In genomic region chr13:64050895-64051294, GRCm38 (mm10) we compare ENCODE assay signal across 11 mouse cellular contexts. TPM values are rescaled to one million over a fixed set of nuclear protein-coding genes. Genes with fewer than 3 reads are reported as not detected.
A peak's percentile ranks its signal among the peaks of the same experiment; 100 is the strongest.
DNase-seq lines count a peak whose midpoint lies in the region; ATAC-seq and TF ChIP-seq lines count a peak whose summit lies in the region.
"Had no signal": no experiment of that assay in that cellular context is flagged by ENCODE, and none has a peak within 500 bp of the region (broad histone marks: within the 10 kb centered on the region; RNA-seq: fewer than 3 reads in every experiment).

No protein-coding gene starts in this region.

- TF ChIP-seq CTCF in hindbrain, postnatal 0 days (IDR thresholded peaks at IDR 0.05; ENCODE audit: low read depth), result peak; percentile 38
- TF ChIP-seq CTCF in Patski (IDR thresholded peaks at IDR 0.05), result peak; percentile 58

- POLR2A ChIA-PET in Patski (lab: Charles Lee), result no interaction called here

- CTCF ChIA-PET in Patski (lab: Charles Lee), result interaction anchor here (1.1 to 1.3 kb wide), 3 partner anchors 14 to 33 kb away, joined by 3 to 4 read pairs (median 3); no protein-coding TSS in a partner anchor

- in situ Hi-C loops in Patski (cut with MboI; ENCODE audit: low pct_unique_long_range_greater_than_20kb), result no loop called here

- no peaks in the 10 kb centered on the region for H3K36me3 ChIP-seq in hindbrain, postnatal 0 days (ENCODE audit: insufficient read depth, low read length)
- no peaks in the 10 kb centered on the region for H3K36me3 ChIP-seq in hindbrain, embryonic 10.5 days
- H3K36me3 ChIP-seq: hindbrain, embryonic 13.5 days; limb, embryonic 13.5 days had no signal

- WGBS in hindbrain, postnatal 0 days, result 69% methylated on average over 4 of the region's 4 CpGs
- 64% methylated on average over 4 of the region's 4 CpGs for WGBS in hindbrain, embryonic 10.5 days

- ATAC-seq in hindbrain, postnatal 0 days, result no peak
- ATAC-seq in Patski, result no peak

- H3K27me3 ChIP-seq in hindbrain, postnatal 0 days (ENCODE audit: insufficient read depth, low read length), result no peaks in the 10 kb centered on the region
- H3K27me3 ChIP-seq in hindbrain, embryonic 10.5 days (ENCODE audit: insufficient read depth, poor library complexity, severe bottlenecking), result no peaks in the 10 kb centered on the region
- no peaks in the 10 kb centered on the region for H3K27me3 ChIP-seq in Patski
- H3K27me3 ChIP-seq: hindbrain, embryonic 13.5 days; limb, embryonic 13.5 days had no signal

- H3K4me1 ChIP-seq in hindbrain, postnatal 0 days (ENCODE audit: insufficient read depth, low read length), result no peaks in the 10 kb centered on the region
- no peaks in the 10 kb centered on the region; the same call in 1 of the 2 replicates for H3K4me1 ChIP-seq in hindbrain, embryonic 10.5 days (replicated peaks)
- H3K4me1 ChIP-seq: hindbrain, embryonic 13.5 days; limb, embryonic 13.5 days had no signal

- no peak overlapping the region for H3K27ac ChIP-seq in hindbrain, postnatal 0 days
- no peak overlapping the region for H3K27ac ChIP-seq in hindbrain, embryonic 10.5 days
- H3K27ac ChIP-seq: hindbrain, embryonic 13.5 days; limb, embryonic 13.5 days had no signal

- no peak overlapping the region for H3K4me2 ChIP-seq in hindbrain, postnatal 0 days (ENCODE audit: low read depth, low read length)
- H3K4me2 ChIP-seq: hindbrain, embryonic 13.5 days; limb, embryonic 13.5 days had no signal

- no peak overlapping the region for H3K9ac ChIP-seq in hindbrain, postnatal 0 days (replicated peaks; ENCODE audit: low read length)
- H3K9ac ChIP-seq: hindbrain, embryonic 13.5 days; limb, embryonic 13.5 days had no signal

- DNase-seq in hindbrain, postnatal 0 days (ENCODE audit: low spot score), result peak; percentile 23
- no peak for DNase-seq in hindbrain, embryonic 10.5 days (ENCODE audit: low spot score)
- DNase-seq in A20 (ENCODE audit: low read depth, low spot score), result peak; percentile 48
- no peak for DNase-seq in Patski (ENCODE audit: low read depth, low spot score)
- peak; percentile 32 for DNase-seq in kidney, postnatal 14 days
- DNase-seq in Muller cell, postnatal 12 days (ENCODE audit: inconsistent ontology term), result no peak
- DNase-seq in MN1 (ENCODE audit: low spot score), result no peak
- DNase-seq in urinary bladder, postnatal 10 days (ENCODE audit: low spot score), result no peak

- no peak overlapping the region for H3K4me3 ChIP-seq in hindbrain, postnatal 0 days (ENCODE audit: low read length)
- no peak overlapping the region for H3K4me3 ChIP-seq in hindbrain, embryonic 10.5 days
- H3K4me3 ChIP-seq: hindbrain, embryonic 13.5 days; limb, embryonic 13.5 days had no signal

- H3K9me3 ChIP-seq in hindbrain, postnatal 0 days (ENCODE audit: low read length), result 0 out of 2 replicates have a peak, but pooled peaks cover 6% of the 10 kb centered on the region
- peaks cover 20% of the 10 kb centered on the region for H3K9me3 ChIP-seq in hindbrain, embryonic 10.5 days

RNA-seq across cellular contexts. Expression of gene Hsd17b3, which starts 38.1 kb away (rescaled TPM):
- not detected in 2 replicates for total RNA-seq in hindbrain, postnatal 0 days (2014; rRNA removed)
- not detected in 2 replicates for polyA plus RNA-seq in hindbrain, postnatal 0 days (2015; fragmentation: Nextera tagmentation; extraction: Ambion mirVana)
- not detected in 2 replicates for polyA plus RNA-seq in hindbrain, embryonic 10.5 days (2016; fragmentation: Nextera tagmentation; extraction: Ambion mirVana)
- not detected for polyA plus RNA-seq in Patski (2021)
- polyA plus RNA-seq: hindbrain, embryonic 13.5 days; limb, embryonic 13.5 days; spleen, adult 2 months had no signal

Comparison
In these comparisons a context has a peak if more than half of its experiments do, and no peak if none do; other contexts are left out.
1. DNase-seq: peak in hindbrain, postnatal 0 days (single experiment), A20 (single experiment) and kidney, postnatal 14 days (single experiment); none in hindbrain, embryonic 10.5 days (single experiment), Patski (single experiment), Muller cell, postnatal 12 days (single experiment), MN1 (single experiment) and urinary bladder, postnatal 10 days (single experiment).